Mouse (Mus musculus) stomach, embryonic 16.5 days (tissue): Measurements from ENCODE around the gene Tex12. TPM values are rescaled to one million over a fixed set of nuclear protein-coding genes. Genes with fewer than 3 reads are reported as not detected.

ENCODE experiments used
- ATAC-seq: fragments of 200-750 bp; cut with Nextera tagmentation; 2 replicates; pipeline ENCODE4 v1.8.0; 2017; ENCODE audit warnings: moderate number of reproducible peaks, moderate TSS enrichment; ENCODE audit not compliant: insufficient read depth, low FRiP score
- H3K27ac ChIP-seq: fragments of 300-500 bp; sonication (generic); 2 replicates; pipeline ENCODE4 v1.5.1; 2014; ENCODE audit warnings: low read length
- H3K27me3 ChIP-seq: fragments of 300-500 bp; sonication (generic); 2 replicates; pipeline ENCODE4 v1.6.1; 2014; ENCODE audit warnings: low read length, control low read depth, mixed read lengths; ENCODE audit not compliant: control insufficient read depth, insufficient read depth
- H3K36me3 ChIP-seq: fragments of 300-500 bp; sonication (generic); 2 replicates; pipeline ENCODE4 v1.6.1; 2014; ENCODE audit warnings: low read length; ENCODE audit not compliant: control insufficient read depth, insufficient read depth
- H3K4me1 ChIP-seq: fragments of 300-500 bp; sonication (generic); 2 replicates; pipeline ENCODE4 v1.6.1; 2014; ENCODE audit warnings: low read length, control low read depth, mixed read lengths; ENCODE audit not compliant: control insufficient read depth, insufficient read depth
- H3K4me2 ChIP-seq: fragments of 300-500 bp; sonication (generic); 2 replicates; pipeline ENCODE4 v1.6.1; 2014; ENCODE audit warnings: low read depth, low read length, mixed read lengths
- H3K4me3 ChIP-seq: fragments of 300-500 bp; sonication (generic); replicated peaks from 2 replicates; pipeline ENCODE4 v1.5.1; 2014; ENCODE audit warnings: mild to moderate bottlenecking, low read length
- H3K9ac ChIP-seq: fragments of 300-500 bp; sonication (generic); 2 replicates; pipeline ENCODE4 v1.6.1; 2014; ENCODE audit warnings: low read length
- H3K9me3 ChIP-seq: fragments of 300-500 bp; sonication (generic); replicated peaks from 2 replicates; pipeline ENCODE4 v1.6.1; 2016; ENCODE audit warnings: low read length, control low read depth; ENCODE audit not compliant: control insufficient read depth
- WGBS: fragments of 180-500 bp; shearing (Covaris S2); extraction: QIAGEN DNeasy Blood & Tissue Kit; methylation state at CpG from one replicate; pipeline ENCODE4 v1.1.7; 2014; 5-methylcytosine and 5-hydroxymethylcytosine counted together
- polyA plus RNA-seq: library from polyadenylated mRNA; unstranded; fragments of >200 nt; fragmentation: Nextera tagmentation; extraction: Ambion mirVana; gene quantifications from 2 replicates; pipeline ENCODE4 v1.2.1, GENCODE M21; 2015

Gene Tex12
- polyA plus RNA-seq, 1 experiment from 2014 or later, result 0.13 TPM

DNA sequence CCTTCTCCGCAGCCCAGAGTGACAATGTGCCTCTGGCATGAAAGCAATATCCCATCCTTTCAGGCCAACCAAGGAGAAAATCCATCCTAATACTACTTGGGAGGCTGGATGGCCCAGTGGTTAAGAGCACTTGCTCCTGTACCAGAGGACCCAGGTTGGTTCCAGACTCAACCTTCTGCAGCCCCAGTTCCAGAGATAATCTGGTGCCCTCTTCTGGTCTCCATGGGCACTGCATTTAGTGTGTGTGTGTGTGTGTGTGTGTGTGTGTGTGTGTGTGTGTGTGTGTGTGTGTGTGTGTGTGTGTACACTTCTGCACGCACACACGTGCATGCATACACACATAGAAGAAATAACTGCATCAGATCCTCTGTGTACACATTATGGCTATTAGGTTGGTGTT, 32.4 kb upstream of the Tex12 start:
- no peak overlapping the region for H3K4me3 ChIP-seq
- H3K9me3 ChIP-seq, result no peaks in the 10 kb centered on the region
- peaks cover 20% of the 10 kb centered on the region for H3K36me3 ChIP-seq
- H3K27me3 ChIP-seq, result no peaks in the 10 kb centered on the region
- H3K4me2 ChIP-seq, result no peak overlapping the region
- no peaks in the 10 kb centered on the region for H3K4me1 ChIP-seq
- ATAC-seq, result no peak
- 85% methylated on average over 3 of the region's 3 CpGs for WGBS
- no peak overlapping the region for H3K27ac ChIP-seq
- H3K9ac ChIP-seq, result no peak overlapping the region

- Histone ChIP-seq H3K36me3 (peaks cover 20% of the 10 kb centered on the region), H3K4me3 (no peak overlapping the region), H3K4me1 (no peaks in the 10 kb centered on the region), H3K4me2 (no peak overlapping the region), H3K9ac (no peak overlapping the region), H3K9me3 (no peaks in the 10 kb centered on the region), H3K27me3 (no peaks in the 10 kb centered on the region), H3K27ac (no peak overlapping the region)
- WGBS, result 85% methylated on average over 9 of the region's 9 CpGs
- no peak for ATAC-seq
Observed at GRCm38 (mm10) chr9:50592955-50593354, 31.8 kb upstream of the Tex12 start.

- H3K27ac ChIP-seq, result no peak overlapping the region
- H3K9me3 ChIP-seq, result no peaks in the 10 kb centered on the region
- H3K9ac ChIP-seq, result no peak overlapping the region
- H3K36me3 ChIP-seq, result peaks cover 7% of the 10 kb centered on the region; the same call in 1 of the 2 replicates
- H3K4me1 ChIP-seq, result peaks cover 6% of the 10 kb centered on the region; the same call in 1 of the 2 replicates
- 70% methylated on average over 10 of the region's 10 CpGs for WGBS
- no peak overlapping the region for H3K4me3 ChIP-seq
- no peak overlapping the region for H3K4me2 ChIP-seq
- no peaks in the 10 kb centered on the region for H3K27me3 ChIP-seq
- ATAC-seq, result no peak; the same call in 1 of the 2 replicates
Observed at GRCm38 (mm10) chr9:50590856-50591518, 29.9 kb upstream of the Tex12 start.

DNA sequence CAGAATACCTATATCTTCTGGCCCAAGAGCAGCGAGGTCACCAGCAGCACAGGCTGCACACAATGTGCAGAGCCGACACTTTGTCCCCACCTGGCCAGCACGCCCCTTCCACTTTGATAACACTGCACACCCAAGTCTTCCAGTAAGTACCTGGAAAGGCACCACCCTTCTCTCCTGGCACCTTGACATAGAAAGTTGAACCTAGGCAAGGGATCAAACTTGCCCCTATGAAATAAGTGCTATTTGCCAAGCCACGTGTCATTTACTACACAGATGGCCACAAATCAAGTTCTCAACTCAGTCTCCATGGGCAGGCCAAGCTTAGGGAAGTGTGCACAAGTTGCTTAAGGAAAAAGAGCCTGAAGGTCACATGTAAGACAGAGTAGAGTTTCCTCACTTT, 25.8 kb upstream of the Tex12 start:
- peak overlapping the region; percentile 13 for H3K27ac ChIP-seq
- peak; percentile 80; the same call in 1 of the 2 replicates for ATAC-seq

GRCm38 (mm10) chr9:50585145-50585818, 24.2 kb upstream of the Tex12 start:
- H3K9me3 ChIP-seq, result no peaks in the 10 kb centered on the region
- peaks cover 6% of the 10 kb centered on the region; the same call in 1 of the 2 replicates for H3K4me1 ChIP-seq
- no peaks in the 10 kb centered on the region for H3K27me3 ChIP-seq
- no peak overlapping the region for H3K27ac ChIP-seq
- ATAC-seq, result no peak
- H3K4me3 ChIP-seq, result no peak overlapping the region
- no peaks in the 10 kb centered on the region for H3K36me3 ChIP-seq
- no peak overlapping the region for H3K4me2 ChIP-seq
- WGBS, result 76% methylated on average over 6 of the region's 6 CpGs
- no peak overlapping the region for H3K9ac ChIP-seq

More for the DNA sequence above, 25.8 kb upstream of the Tex12 start:
- Histone ChIP-seq H3K36me3 (no peaks in the 10 kb centered on the region), H3K27me3 (no peaks in the 10 kb centered on the region), H3K4me3 (no peak overlapping the region), H3K9ac (no peak overlapping the region), H3K4me1 (peaks cover 6% of the 10 kb centered on the region; the same call in 1 of the 2 replicates), H3K9me3 (no peaks in the 10 kb centered on the region), H3K4me2 (no peak overlapping the region)
- WGBS, result 49% methylated on average over 4 of the region's 4 CpGs

DNA sequence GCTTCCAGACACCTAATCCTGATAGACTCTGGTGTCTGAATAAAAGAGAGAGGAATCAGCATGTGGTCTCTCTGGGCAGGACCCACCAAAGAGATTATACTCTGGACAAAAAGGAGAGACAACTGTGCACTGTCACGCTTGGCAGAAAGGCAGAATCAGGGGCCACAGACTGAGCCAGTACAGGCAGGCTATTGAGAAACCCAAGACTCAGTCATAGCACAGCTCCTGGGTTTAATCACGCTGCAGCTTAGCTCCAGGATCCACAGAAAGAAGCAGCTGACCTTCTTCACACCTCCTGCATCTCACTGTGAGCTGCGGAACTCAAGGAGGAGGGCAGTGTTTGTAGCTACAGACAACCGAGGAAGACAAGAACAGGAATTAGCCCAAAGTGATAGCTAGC, 19.2 kb upstream of the Tex12 start:
- Histone ChIP-seq H3K4me2 (no peak overlapping the region), H3K27ac (no peak overlapping the region), H3K4me1 (no peaks in the 10 kb centered on the region), H3K9me3 (no peaks in the 10 kb centered on the region), H3K4me3 (no peak overlapping the region), H3K36me3 (no peaks in the 10 kb centered on the region), H3K27me3 (no peaks in the 10 kb centered on the region), H3K9ac (no peak overlapping the region)
- no peak for ATAC-seq
- WGBS, result 32% methylated on average over 4 of the region's 4 CpGs

- Histone ChIP-seq H3K27me3 (no peaks in the 10 kb centered on the region), H3K9ac (no peak overlapping the region), H3K4me1 (no peaks in the 10 kb centered on the region), H3K4me2 (no peak overlapping the region), H3K9me3 (no peaks in the 10 kb centered on the region), H3K4me3 (no peak overlapping the region), H3K27ac (peak overlapping the region; percentile 66; the same call in 1 of the 2 replicates), H3K36me3 (no peaks in the 10 kb centered on the region)
- WGBS, result 57% methylated on average over 10 of the region's 10 CpGs
- peak; percentile 83 for ATAC-seq
Observed at GRCm38 (mm10) chr9:50569599-50570525, 8.7 kb upstream of the Tex12 start.

DNA sequence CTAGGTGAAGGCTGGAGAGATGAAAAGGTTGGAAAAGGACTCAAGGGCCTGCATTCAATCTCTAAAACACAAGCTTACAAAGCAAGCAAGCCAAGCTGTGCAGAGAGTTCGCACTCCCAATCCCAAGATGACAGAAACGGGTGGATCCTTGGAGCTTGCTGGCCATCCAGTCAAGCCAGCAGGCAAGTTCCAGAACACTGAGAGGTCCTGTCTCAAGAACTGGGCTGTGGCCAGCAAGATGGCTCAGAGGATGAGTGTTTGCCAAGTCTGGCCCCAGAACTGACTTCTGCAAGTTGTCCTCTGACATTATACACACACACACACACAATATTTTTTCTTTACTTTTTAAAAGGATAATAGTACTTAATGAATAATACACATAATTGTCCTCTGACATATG, 6.8 kb upstream of the Tex12 start:
- H3K27ac ChIP-seq, result no peak overlapping the region
- H3K4me3 ChIP-seq, result no peak overlapping the region
- H3K4me2 ChIP-seq, result no peak overlapping the region
- no peaks in the 10 kb centered on the region for H3K4me1 ChIP-seq
- no peaks in the 10 kb centered on the region for H3K9me3 ChIP-seq
- no peaks in the 10 kb centered on the region for H3K36me3 ChIP-seq
- WGBS, result 75% methylated on average over 2 of the region's 2 CpGs
- H3K9ac ChIP-seq, result no peak overlapping the region
- H3K27me3 ChIP-seq, result no peaks in the 10 kb centered on the region
- no peak for ATAC-seq

GRCm38 (mm10) chr9:50567372-50567771, 6.2 kb upstream of the Tex12 start:
- ATAC-seq, result no peak
- Histone ChIP-seq H3K4me3 (no peak overlapping the region), H3K9ac (no peak overlapping the region), H3K4me1 (no peaks in the 10 kb centered on the region), H3K36me3 (no peaks in the 10 kb centered on the region), H3K9me3 (no peaks in the 10 kb centered on the region), H3K27ac (no peak overlapping the region), H3K27me3 (no peaks in the 10 kb centered on the region), H3K4me2 (no peak overlapping the region)
- 77% methylated on average over 4 of the region's 4 CpGs for WGBS
